Mouse (Mus musculus): Measurements from ENCODE around the gene Zmiz1.

Gene Zmiz1

GRCm38 (mm10) chr14:25549871-25550840, 91.2 kb downstream of the Zmiz1 start:
- ChIA-PET CTCF (interaction anchor here in 3 of 4 experiments (1.0 to 2.1 kb wide), 4 partner anchors 11 to 17 kb away, joined by 3 to 8 read pairs (median 4); no protein-coding TSS in a partner anchor), POLR2A (no interaction called here)

DNA sequence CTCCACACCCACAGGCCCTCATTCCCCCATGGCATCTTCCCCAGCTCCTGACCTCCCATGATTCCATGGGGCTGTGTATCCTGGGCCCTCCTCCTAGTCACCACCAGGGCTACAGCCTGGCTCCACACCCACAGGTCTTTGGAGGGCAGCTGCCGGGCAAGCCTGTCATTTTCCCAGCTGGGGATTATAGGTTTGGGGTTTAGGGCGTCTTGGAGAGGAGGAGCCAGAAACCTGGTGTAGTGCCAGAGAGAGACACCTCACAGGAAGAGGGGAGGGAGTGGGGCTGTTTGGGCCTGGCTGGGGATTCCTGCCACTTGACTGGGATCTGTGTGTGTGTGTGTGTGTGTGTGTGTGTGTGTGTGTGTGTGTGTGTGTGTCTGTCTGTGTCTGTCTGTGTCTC, 92.7 kb downstream of the Zmiz1 start:
- CTCF ChIA-PET = no interaction called here

DNA sequence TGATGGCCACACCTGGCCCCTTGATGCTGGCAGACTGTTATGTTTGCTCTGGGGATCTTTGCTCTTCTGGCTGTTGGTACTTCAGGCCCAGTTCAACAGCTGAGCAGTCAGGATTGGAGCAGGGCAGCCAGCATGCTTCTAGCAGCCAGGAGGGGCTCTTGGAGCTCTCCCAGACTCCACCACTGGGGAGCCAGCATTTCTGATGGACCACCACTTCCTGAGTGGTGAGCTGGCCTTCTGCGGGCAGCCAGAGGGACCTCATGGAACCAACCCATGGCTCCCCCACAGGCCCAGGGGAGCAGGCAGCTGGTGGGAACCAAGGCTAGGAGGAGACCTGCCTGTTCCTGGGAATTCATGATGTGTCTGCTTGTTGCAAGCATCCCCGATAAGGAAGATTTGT, 94.4 kb downstream of the Zmiz1 start:
- ChIA-PET POLR2A (no interaction called here), CTCF (interaction anchor here in 1 of 4 experiments (0.7 kb wide), 1 partner anchor 106 kb away, joined by 3 read pairs; no protein-coding TSS in a partner anchor)

More for the DNA sequence above, 92.7 kb downstream of the Zmiz1 start:
- POLR2A ChIA-PET = no interaction called here

DNA sequence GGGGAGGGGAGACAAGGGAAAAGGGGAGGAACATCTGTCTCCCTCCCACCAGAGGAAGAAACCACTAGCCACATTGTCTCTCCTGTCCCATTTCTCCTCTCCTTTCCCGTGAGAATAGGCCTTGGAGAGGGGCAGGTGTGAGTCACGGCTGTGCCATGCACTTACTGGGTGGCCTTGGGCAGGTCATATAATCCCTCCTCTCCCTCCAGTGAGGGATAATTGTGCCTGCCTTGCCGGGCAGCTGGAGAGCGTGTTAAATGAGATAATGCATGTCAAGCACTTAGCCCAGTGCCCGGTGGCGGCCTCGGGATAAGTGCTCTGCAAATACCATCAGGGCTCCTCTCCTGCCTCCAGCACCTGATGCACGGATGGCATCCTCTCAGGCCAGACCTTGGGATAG, 95.8 kb downstream of the Zmiz1 start:
- ChIA-PET CTCF (interaction anchor here in 1 of 4 experiments (0.6 kb wide), 1 partner anchor 969 kb away, joined by 11 read pairs; no protein-coding TSS in a partner anchor), POLR2A (interaction anchor here in 1 of 4 experiments (0.7 kb wide), 1 partner anchor 49 kb away, joined by 6 read pairs; no protein-coding TSS in a partner anchor)

GRCm38 (mm10) chr14:25555291-25555781, 96.4 kb downstream of the Zmiz1 start:
- POLR2A ChIA-PET = interaction anchor here in 1 of 4 experiments (0.7 kb wide), 1 partner anchor 49 kb away, joined by 6 read pairs; no protein-coding TSS in a partner anchor
- CTCF ChIA-PET = interaction anchor here in 1 of 4 experiments (0.6 to 0.8 kb wide), 2 partner anchors 12 to 969 kb away, joined by 3 to 11 read pairs; no protein-coding TSS in a partner anchor

- CTCF ChIA-PET = interaction anchor here in 2 of 4 experiments (0.6 to 0.8 kb wide), 3 partner anchors 12 to 666 kb away, joined by 3 to 10 read pairs (median 3); no protein-coding TSS in a partner anchor
Observed at GRCm38 (mm10) chr14:25555848-25556247, 96.9 kb downstream of the Zmiz1 start.

DNA sequence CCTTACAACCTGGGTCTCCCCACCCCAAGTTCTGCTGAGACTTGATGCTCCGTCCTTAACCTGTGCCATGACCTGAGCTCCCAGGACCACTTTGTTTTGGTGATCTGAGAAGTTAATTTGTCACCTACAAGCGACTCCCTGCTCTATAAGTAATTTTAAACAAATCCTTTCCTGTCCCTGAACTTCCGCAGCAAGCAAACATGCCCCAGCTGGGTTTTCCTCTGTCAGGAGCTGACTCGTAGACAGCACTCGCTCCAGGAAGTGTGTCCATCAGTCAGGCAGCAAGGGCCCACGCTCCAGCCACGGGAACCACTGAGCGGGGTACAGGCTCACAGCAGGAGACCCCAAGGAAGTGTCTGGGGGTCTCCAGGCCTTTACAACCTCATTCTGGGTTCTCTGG, 98.0 kb downstream of the Zmiz1 start:
- ChIA-PET POLR2A (interaction anchor here in 1 of 4 experiments (0.7 kb wide), 1 partner anchor 29 kb away, joined by 4 read pairs; no protein-coding TSS in a partner anchor), CTCF (interaction anchor here in 3 of 4 experiments (0.6 to 1.7 kb wide), 5 partner anchors 8 to 10 kb away, joined by 3 to 9 read pairs (median 4); no protein-coding TSS in a partner anchor)

More at GRCm38 (mm10) chr14:25555848-25556247, 96.9 kb downstream of the Zmiz1 start:
- POLR2A ChIA-PET = interaction anchor here in 1 of 4 experiments (0.6 kb wide), 1 partner anchor 914 kb away, joined by 3 read pairs; no protein-coding TSS in a partner anchor

GRCm38 (mm10) chr14:25558479-25558878, 99.5 kb downstream of the Zmiz1 start:
- ChIA-PET POLR2A (interaction anchor here in 1 of 4 experiments (0.9 kb wide), 2 partner anchors 22 to 167 kb away, joined by 3 read pairs; no protein-coding TSS in a partner anchor), CTCF (interaction anchor here in 3 of 4 experiments (1.0 to 1.7 kb wide), 4 partner anchors 9 to 88 kb away, joined by 3 to 7 read pairs (median 6); no protein-coding TSS in a partner anchor)

DNA sequence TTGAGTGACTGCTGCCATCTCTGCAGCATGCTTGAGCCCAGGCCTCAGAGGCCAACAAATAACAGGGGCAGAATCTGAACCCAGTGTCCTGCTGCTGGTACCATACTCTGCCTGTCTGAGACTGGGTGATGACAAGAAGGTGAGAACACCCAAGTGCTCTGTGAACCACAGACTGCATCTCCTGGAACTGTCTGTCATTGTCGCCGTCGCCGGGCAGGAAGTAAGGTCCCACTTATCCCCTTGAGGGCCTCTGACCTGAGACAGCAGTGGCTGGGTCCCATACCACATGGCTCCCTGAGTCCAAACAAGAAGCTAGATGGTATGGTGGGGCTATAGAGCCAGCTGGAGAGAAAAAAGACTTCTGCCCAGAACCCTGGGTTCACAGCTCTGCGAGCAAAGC, 100.9 kb downstream of the Zmiz1 start:
- ChIA-PET POLR2A (interaction anchor here in 1 of 4 experiments (1.0 to 1.2 kb wide), 4 partner anchors 45 to 260 kb away, joined by 3 to 4 read pairs (median 4); no protein-coding TSS in a partner anchor), CTCF (interaction anchor here in 2 of 4 experiments (0.5 to 1.6 kb wide), 4 partner anchors 14 to 443 kb away, joined by 3 to 6 read pairs (median 3); no protein-coding TSS in a partner anchor)

DNA sequence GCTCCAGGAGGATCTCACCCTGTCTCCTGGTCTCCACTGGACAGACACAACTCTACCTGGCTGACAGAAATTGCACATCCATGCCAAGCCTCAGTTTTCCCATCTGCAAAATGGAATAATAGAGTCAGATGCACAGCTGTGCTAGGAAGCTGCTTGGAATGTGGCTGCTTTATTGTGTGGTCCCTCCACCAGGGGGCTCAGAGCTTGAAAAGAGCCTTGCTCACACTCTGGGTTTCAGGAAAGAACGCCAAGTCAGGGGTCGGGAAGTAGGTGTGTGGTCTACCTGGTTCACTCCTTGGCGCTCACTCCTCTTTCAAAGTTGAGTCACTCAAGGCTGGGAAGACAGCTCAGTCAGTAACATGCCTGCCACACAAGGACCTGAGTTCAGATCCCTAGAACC, 101.9 kb downstream of the Zmiz1 start:
- ChIA-PET CTCF (interaction anchor here in 3 of 4 experiments (0.6 to 1.6 kb wide), 7 partner anchors 11 to 444 kb away, joined by 3 to 6 read pairs (median 3); no protein-coding TSS in a partner anchor), POLR2A (interaction anchor here in 1 of 4 experiments (0.6 to 0.8 kb wide), 2 partner anchors 15 to 227 kb away, joined by 3 read pairs; no protein-coding TSS in a partner anchor)

DNA sequence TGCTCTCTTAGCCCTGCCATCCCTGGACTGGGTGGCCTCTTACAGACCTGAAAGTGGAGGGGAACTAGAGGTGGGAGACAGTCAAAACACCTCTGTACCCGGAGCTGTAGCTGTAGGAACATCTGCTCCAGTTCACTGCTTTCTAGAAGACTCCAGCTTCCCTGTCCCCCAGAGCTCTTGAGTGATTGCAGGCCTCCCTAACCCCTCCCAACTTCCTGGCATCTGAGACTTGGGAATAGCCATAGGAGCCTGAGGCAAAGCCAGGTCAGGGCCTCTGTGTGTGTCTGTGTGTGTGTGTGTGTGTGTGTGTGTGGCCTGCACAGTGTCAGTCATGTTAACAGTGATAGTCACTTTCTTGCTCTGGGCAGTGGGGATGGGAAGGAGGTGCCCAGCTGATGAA, 102.7 kb downstream of the Zmiz1 start:
- ChIA-PET POLR2A (interaction anchor here in 1 of 4 experiments (1.1 kb wide), 1 partner anchor 607 kb away, joined by 3 read pairs; no protein-coding TSS in a partner anchor), CTCF (interaction anchor here in 2 of 4 experiments (1.0 to 1.4 kb wide), 2 partner anchors 12 to 13 kb away, joined by 3 to 6 read pairs; no protein-coding TSS in a partner anchor)

DNA sequence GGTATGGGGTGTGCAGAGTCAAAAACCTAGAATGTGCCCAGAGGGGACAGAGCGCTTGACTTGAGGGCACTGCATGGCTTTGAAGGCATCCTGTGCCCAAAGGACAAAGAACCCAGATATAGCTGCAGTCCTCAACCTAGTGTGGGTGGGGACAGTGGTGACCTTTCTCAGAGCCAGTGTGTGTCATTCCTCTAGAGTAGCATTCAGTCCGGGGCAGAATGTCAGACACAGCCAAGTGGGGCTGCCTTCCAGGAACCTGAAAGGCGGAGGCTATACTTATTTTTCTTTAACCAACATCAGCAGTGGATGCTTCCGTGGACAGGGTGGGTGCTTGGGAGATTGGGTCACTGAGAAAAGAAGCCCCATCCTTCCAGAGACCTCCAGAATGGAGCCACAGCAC, 103.5 kb downstream of the Zmiz1 start:
- ChIA-PET POLR2A (interaction anchor here in 1 of 4 experiments (1.1 kb wide), 1 partner anchor 608 kb away, joined by 3 read pairs; no protein-coding TSS in a partner anchor), CTCF (interaction anchor here in 1 of 4 experiments (1.5 kb wide), 1 partner anchor 84 kb away, joined by 7 read pairs; no protein-coding TSS in a partner anchor)

- ChIA-PET POLR2A (no interaction called here), CTCF (interaction anchor here in 1 of 4 experiments (1.5 kb wide), 1 partner anchor 83 kb away, joined by 7 read pairs; no protein-coding TSS in a partner anchor)
Observed at GRCm38 (mm10) chr14:25562909-25563308, 103.9 kb downstream of the Zmiz1 start.

DNA sequence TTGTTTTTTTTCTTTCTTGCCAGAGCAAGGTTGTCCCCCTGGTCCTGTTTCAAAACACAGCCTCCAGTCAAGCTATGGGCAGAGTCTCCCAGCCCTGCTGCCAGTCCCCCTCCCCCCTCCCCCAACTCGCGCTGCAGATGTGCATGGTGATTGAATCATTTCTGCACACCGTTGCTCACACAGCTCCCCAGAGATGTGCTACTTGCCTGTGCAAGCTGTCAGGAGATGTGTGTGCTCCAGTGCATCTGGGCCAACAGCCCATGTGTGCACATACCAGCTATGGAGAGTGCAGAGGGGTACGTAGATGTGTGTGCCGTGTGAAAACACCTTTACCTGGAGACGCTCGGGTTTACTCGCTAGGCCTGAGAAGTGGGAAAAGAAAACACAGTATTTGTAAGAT, 105.6 kb downstream of the Zmiz1 start:
- ChIA-PET CTCF (interaction anchor here in 3 of 4 experiments (0.6 to 2.6 kb wide), 11 partner anchors 7 to 619 kb away, joined by 3 to 12 read pairs (median 6); partner anchors contain the start of gene Zmiz1 (in 1 of the 3)), POLR2A (interaction anchor here in 2 of 4 experiments (0.5 to 1.5 kb wide), 4 partner anchors 30 to 294 kb away, joined by 3 to 4 read pairs (median 4); no protein-coding TSS in a partner anchor)

GRCm38 (mm10) chr14:25565344-25566088, 106.5 kb downstream of the Zmiz1 start:
- POLR2A ChIA-PET = interaction anchor here in 3 of 4 experiments (0.5 to 1.5 kb wide), 9 partner anchors 28 to 1075 kb away, joined by 3 to 4 read pairs (median 3); no protein-coding TSS in a partner anchor
- CTCF ChIA-PET = interaction anchor here (0.6 to 2.7 kb wide), 60 partner anchors 8 to 1065 kb away, joined by 3 to 17 read pairs (median 3); partner anchors contain the start of genes Zmiz1 (in 2 of the 4) and Anxa11 (in 1 of the 4)

DNA sequence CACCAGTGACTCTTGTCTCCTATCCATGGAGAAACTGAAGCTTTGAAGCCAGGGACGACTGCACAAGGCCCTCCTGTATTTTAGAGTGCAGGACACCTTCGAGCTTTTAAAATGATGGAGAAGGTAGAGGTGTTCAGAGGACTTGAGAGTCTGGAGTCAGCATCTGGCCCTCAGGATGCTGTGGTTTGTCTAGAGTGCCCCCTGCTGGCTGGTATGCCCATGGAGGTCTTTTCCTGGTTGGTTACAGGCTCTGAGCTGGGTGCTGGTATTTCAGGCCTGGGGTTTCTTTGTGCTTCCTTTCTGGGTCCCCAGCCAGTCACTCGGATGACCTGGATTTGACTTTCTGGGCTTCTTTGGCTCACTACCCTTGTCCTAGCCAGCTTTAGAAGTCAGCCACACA, 108.3 kb downstream of the Zmiz1 start:
- POLR2A ChIA-PET = interaction anchor here in 2 of 4 experiments (0.5 to 1.6 kb wide), 7 partner anchors 13 to 627 kb away, joined by 3 to 5 read pairs (median 4); no protein-coding TSS in a partner anchor
- CTCF ChIA-PET = interaction anchor here (0.5 to 2.7 kb wide), 65 partner anchors 9 to 1562 kb away, joined by 3 to 17 read pairs (median 3); no protein-coding TSS in a partner anchor

GRCm38 (mm10) chr14:25567837-25568236, 108.9 kb downstream of the Zmiz1 start:
- CTCF ChIA-PET = interaction anchor here (0.5 to 2.7 kb wide), 62 partner anchors 9 to 1046 kb away, joined by 3 to 17 read pairs (median 3); no protein-coding TSS in a partner anchor
- POLR2A ChIA-PET = interaction anchor here in 2 of 4 experiments (1.0 to 1.6 kb wide), 3 partner anchors 12 to 110 kb away, joined by 4 to 5 read pairs (median 4); no protein-coding TSS in a partner anchor
